Mouse (Mus musculus) small intestine, adult 2 months (tissue): ENCODE data around the gene Poc1b.

Experiments used
- CTCF ChIP-seq: fragments of 200-500 bp; IDR thresholded peaks from 2 replicates; pipeline ENCODE4 v1.5.1; 2012; ENCODE audit warnings: low read depth, mild to moderate bottlenecking, control low read depth, inconsistent platforms, low read length, moderate library complexity, mixed read lengths; ENCODE audit not compliant: insufficient replicate concordance, insufficient read length; ENCODE audit errors: extremely low read depth
- POLR2A ChIP-seq: fragments of 200-500 bp; IDR thresholded peaks from 2 replicates; pipeline ENCODE4 v1.6.1; 2012; ENCODE audit warnings: low read depth, mild to moderate bottlenecking, control low read depth, inconsistent platforms, low read length, moderate library complexity

- TF ChIP-seq POLR2A (no peak), CTCF (no peak)
Measured at GRCm38 (mm10) chr10:99224218-99224617, 117.4 kb downstream of the Poc1b start.
